Mouse (Mus musculus) gastrocnemius, postnatal 14 days (tissue): Measurements from ENCODE around the gene Mbnl2. TPM values are rescaled to one million over a fixed set of nuclear protein-coding genes. Genes with fewer than 3 reads are reported as not detected.

Source experiments
- DNase-seq: peaks from one replicate; pipeline ENCODE4 v3.0.0; 2021; ENCODE audit warnings: mixed read lengths
- intact Hi-C: fragments of 180-260 bp; cut with DNase I; formaldehyde crosslinking; loops from one replicate; pipeline ENCODE4 v1.15.1; 2025; ENCODE audit warnings: low total_unique reads
- total RNA-seq, 2 experiments: library from RNA; stranded (reverse); gene quantifications; 2 replicates each; pipeline ENCODE4 v1.2.3; 2021

Gene Mbnl2
- total RNA-seq, 2 experiments from 2014 or later = 232 to 277 TPM

DNA sequence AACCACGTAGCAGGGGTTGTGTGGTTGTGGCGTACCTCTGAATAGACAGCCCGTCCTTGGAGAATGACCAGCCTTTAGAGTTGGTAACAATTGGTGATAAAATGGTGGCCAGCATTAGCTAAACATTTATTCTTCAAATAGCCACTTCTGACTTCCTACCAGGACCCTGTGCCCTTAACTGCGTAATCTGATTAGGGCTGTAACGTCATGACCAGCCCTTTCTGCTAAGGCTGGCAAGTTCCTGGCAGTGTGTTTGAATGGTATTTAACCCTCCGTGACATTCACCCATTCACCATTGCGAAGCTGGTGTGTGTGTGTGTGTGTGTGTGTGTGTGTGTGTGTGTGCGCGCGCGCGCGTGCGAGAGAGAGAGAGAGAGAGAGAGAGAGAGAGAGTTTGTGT, 94.6 kb downstream of the Mbnl2 start:
- DNase-seq = no peak
- intact Hi-C loops = no loop called here

DNA sequence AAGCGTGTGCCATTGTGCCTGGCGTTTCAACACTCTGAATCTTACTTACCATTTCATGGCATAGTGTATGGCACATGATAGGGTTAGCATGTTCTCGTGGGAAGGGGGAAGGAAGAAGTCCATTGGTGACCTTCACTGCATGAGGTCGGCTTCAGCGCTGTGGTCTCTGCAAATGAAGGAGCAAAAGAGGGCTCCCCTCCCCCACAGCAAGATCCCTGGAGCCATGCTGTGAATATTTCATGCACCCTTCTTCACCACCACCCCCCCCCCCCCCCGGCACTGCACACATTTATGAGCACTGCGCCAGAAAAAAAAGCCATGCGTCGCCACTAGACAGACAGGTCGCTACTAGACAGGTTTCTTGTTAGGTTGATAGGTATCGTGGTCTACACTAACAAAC, 95.2 kb downstream of the Mbnl2 start:
- no peak for DNase-seq
- intact Hi-C loops = no loop called here

DNA sequence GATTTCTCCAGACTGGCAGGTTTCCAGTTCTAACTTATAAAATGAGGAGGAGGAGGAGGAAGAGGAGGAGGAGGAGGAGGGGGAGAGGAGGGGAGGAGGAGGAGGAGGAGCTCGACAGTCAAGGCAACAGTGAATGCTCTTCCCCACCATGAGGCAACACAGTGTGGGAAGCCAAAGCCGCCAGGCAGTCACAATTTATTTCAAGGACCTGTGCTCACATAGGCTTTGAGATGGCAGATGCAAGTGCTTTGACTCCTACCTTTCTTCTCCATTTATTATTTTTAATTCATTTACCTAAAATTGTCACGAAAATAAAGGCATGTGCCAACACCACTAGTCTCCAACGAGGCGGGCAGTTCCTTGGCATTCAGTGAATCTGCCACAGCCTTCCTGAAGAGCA, 95.7 kb downstream of the Mbnl2 start:
- intact Hi-C loops = no loop called here
- no peak for DNase-seq

DNA sequence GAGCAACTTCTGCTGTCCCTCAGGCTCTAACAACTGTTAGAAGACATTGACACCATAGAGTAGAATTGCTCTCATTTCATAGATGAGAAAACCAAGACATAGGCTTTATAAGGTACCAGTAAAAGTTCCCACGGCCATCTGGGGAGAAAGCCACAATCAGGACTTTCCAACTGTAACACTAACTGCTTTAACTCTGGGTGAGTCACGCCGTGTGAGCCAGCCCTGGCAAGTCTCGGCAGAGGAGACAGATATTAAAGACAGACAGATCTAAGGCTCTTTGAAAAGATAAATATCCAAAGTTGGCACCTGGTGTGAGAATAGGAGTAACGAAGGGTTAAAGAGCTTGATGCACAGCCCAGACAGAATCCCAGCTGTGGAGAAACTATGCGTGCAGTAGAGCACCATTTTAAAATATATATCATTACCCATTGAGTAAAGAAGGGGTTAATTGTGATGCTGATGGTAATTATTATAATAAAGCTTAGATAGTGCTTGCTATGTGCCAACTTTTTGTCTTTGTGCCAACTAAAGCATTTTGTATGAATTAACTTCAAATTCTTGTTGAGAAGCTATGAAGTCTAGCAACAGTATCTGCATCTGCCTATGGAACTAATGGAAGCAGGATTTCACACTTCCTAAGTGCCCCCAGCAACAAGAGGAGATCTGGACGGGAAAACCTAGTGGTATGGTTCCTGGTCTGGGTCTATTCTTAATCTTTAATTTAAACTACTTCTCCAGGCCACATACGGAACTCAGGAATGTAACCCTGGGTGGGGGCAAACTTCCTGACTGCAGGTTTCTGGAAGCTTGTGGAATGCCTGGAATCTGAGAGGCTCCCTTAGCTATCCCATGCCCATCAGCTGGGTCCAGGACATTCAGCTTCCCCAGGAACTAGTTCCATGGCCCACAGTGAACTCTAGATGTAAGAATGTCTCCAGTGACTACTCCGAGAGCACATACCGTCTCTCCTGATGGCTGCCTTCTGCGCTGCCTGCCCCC, 97.9 kb downstream of the Mbnl2 start:
- intact Hi-C loops = no loop called here
- DNase-seq = peak; percentile 56

DNA sequence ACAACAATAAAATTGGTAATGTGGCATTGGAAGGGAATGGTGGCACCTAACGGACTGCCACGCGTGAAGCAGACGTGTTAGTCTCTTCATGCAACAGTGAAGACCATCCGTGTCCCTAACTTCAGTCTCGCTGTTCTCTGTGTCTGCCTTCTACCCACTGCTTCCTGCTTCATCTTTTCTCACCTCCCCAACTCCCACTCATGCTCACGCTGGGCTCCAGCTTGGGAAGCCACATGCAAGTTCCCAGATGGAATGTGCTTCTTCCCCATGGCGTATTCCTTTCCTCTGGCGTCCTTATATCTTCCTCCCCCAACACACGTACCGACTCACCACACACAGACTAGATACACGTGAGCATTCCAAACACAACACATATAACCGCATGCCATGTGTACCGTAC, 99.3 kb downstream of the Mbnl2 start:
- DNase-seq = no peak
- intact Hi-C loops = no loop called here

DNA sequence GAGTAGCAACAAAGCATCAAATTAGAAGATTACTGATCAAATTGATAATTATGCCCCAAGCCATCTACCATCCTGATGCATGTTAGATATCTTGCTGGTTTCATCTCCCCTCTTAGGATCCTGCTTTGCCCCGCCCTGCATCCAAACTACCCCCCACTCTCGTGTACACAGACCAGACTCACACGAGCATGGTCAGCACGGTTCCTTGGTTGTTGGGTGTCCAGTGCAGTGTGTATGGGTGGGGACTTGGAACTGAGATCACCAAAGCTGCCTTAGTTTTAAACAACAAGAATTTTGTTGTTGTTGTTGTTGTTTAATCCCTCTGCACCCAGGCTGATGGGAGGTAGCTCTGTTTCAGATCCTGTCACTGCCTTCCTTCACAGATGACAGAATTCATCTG, 101.7 kb downstream of the Mbnl2 start:
- intact Hi-C loops = no loop called here
- DNase-seq = no peak

DNA sequence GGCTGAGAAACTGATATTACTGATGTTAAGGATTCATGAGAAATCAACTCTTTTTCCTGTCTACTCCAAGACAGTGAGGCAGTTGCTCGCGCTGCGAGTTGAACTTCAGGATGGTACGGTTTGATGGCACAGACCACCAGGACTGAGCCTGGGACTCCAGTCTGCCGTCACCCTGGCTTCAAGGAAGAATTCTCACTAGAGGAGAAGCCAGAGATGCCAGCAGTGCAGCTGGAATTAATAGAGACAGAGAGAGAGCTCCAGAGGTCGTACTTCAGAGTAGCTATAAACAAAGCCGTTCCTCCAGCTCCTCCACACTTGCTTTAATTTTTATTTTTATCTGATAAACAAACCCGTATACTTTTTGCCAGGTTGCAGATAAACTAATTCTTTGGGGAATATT, 102.5 kb downstream of the Mbnl2 start:
- intact Hi-C loops = no loop called here
- DNase-seq = no peak

DNA sequence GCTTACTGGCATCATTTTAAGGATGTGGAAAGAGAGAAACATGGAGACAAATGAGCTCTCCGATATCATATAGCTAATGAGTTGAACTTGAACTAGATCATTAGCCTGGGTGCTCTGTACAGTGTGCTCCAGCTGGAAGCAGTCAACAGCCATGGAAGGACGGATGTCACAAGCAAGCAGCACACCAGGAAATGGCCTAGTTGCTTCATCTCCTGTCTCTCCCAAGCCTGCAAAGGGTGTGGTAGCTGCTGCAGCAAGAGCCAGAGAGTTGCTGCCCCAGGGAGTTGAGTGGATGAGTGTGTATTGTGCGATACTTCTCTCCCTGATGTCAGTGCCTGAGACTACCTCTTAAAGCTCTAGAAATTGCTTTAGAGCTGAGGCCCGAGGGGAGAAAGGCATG, 104.2 kb downstream of the Mbnl2 start:
- intact Hi-C loops = no loop called here
- peak; percentile 60 for DNase-seq

DNA sequence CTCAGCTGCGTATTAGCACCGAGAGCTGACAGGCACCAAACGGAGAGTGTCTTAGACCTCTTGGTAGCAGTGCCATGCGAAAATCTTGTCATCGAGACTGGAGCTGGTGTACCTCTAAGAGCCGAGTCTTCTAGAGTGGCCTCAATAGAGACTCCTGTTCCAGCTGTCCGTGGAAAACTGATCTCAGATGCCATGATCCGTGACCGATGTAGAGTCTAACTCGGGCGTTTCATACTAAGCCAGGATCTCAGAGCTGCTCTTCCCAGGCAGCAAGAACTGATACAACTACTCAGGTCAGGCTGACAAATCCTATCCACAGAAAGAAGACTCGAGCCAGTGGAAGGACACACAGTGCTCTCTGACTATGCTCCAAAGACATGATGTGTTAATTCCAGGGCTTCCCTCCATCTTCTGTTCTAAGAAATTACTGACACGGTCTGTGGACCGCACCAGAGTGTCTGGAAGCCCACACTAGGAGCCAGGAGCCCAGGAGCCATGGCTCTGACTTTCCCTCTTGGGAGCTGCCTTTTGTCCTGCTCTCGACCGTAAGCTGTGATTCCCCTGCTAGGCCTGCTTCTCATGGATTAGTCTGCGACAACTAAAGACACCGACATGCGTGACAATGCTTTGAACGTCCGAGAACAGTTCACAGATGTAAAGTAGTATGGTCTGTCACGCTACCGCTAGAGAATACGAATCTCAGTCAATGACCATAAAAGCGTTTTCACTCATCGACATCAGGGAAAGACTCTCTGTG, 106.1 kb downstream of the Mbnl2 start:
- DNase-seq = no peak
- intact Hi-C loops = no loop called here

DNA sequence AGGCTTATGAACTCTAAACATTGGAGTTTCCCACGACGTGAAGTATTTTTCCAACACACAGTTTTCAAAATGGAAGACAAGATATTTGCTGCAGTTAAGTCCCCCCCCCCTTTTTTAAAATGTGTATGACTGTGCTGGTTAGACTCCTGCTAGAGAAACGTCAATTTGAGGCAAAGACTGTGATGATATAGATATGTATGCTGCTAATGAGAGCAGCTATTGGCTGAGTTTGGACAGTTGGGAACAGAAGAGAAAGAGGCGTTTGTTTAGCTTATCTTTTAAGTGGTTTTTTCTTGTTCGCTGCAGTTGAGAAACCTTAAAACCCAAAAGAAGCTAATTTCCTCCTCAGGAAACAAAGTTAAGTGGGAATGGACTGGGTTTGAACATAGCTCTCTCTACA, 106.7 kb downstream of the Mbnl2 start:
- intact Hi-C loops = no loop called here
- DNase-seq = no peak

DNA sequence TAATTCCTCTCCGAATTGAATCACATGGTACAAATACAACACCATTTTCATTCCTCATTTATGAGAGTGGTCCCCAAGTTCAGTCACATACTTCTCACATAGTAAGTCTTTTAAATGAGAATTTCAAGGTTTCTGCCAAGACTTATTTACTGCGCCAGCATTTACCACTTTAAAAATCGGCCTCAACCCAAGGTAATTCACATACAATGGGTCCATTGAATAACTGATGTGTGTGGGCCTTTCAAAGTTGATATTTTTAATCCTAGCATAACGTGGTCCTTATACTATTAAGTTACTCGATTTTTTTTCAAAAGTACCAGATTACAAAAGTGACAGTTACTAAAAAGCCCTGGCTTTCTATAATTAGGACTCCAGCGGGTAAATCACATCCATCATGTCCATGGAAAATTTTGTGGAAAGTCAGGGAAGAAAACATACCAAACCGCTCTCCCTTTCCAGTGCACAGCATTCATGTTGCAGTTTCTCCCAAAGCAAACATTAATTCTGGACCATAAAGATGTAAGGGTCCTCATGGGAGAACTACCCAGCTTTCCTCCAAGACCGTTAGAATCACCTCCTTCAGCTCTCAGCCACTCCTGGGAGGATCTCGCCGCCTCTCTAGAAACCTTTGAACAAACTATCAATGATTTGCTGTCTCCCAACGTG, 107.8 kb downstream of the Mbnl2 start:
- DNase-seq = no peak
- intact Hi-C loops = no loop called here

DNA sequence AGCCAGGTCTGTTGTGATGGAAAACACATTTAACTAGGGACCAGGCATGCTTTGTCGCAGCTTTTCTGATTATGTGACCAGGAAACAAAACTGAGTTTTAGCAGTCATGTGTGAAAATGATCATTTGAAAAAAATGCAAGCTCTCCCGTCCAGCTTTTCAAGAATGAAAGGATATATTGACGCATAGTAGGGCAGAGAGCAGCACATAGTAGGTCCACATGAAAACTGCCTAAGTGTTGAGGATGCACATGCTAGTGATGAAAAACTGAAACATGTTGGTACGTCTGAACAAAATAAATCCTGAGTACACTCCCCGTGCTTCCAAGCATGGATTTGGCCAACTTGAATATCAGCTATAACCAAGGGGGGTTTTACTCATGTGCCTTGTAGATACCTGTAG, 109.1 kb downstream of the Mbnl2 start:
- intact Hi-C loops = no loop called here

DNA sequence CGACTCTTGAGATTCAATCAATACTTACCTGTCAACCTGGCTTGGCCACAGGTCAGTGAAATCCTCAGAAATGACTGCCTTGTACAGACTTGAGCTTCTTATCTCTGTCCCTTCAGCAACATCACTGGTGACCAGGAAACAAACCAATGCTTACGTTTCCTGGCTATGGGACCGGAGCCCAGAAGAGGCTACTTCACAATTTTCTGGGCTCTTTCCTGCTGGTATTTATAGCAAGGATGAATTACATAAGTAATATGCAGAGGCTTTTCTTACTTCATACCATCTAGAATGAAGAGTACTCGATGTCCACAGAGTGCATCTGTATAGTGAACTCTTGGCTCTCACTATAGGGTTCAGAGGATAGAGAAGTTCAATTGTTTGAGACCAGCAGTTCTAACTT, 111.8 kb downstream of the Mbnl2 start:
- no peak for DNase-seq
- intact Hi-C loops = no loop called here

More for the DNA sequence above, 109.1 kb downstream of the Mbnl2 start:
- no peak for DNase-seq

DNA sequence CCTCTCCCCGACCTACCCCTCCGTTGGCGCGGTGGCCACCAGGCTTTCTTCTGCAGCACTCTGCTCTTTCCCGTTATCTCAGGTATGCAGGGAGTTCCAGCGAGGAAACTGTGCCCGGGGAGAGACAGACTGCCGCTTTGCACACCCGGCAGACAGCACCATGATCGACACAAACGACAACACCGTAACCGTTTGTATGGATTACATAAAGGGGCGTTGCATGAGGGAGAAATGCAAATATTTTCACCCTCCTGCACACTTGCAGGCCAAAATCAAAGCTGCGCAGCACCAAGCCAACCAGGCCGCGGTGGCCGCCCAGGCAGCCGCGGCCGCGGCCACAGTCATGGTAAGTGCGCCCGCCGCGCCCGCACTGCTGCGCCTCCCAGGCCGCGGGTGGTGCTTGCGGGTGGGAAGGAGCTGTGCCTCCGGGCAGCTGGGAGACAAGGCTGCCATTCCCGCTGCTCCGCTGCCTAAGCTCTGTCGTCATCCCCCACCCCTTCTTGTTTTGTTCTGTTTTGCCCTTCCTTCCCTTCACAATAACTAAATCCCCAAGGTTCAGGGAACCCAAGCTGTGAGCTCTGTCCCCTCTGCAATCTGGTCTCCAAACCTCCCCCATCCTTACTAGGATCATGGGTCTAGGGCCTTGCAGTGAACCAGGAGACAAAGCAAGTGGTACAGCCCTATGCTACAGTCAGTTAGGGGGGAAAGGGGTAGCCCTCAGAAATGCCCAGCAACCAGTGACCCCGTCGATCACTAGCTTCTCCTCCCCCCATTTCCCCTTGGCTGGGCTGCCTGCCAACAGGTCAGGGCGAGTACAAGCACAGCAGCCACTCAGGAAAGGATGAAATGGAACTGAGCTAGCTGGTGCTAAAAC, 113.6 kb downstream of the Mbnl2 start:
- intact Hi-C loops = no loop called here
- DNase-seq = no peak

DNA sequence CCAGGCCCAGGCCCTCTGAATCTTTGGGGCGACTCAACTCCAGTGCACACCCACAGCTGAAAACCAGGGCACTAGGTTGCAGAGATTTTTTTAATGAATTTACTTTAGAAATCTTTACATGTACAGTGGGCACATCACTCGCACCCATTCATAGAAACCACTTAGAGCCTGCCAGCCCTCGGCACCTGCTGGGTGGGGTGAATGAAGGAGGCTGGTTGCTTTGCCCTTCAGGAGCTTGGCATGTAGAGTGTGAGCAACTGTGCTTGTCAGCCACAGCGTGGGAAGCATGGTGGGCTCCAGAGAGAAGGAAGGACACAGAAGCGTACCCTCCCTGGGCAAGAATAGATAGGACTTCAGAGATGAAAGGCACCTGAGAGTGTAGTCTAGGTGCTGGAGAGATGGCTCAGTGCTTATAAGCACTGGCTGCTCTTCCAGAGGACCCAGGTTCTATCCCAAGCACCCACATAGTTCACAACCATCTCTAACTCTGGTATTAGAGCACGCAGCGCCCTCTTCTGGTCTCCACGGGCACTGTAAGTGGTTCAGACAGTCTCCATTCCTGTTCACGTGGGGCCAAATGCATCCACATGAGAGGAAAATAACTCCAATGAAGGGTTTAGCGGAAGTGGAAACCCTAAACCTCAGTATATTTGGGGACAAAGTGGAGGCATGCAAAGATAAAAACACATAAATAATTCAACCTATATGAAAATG, 114.9 kb downstream of the Mbnl2 start:
- no peak for DNase-seq
- intact Hi-C loops = loop anchor here (10.0 kb wide), 1 partner anchor 246 kb away; no protein-coding TSS in a partner anchor

DNA sequence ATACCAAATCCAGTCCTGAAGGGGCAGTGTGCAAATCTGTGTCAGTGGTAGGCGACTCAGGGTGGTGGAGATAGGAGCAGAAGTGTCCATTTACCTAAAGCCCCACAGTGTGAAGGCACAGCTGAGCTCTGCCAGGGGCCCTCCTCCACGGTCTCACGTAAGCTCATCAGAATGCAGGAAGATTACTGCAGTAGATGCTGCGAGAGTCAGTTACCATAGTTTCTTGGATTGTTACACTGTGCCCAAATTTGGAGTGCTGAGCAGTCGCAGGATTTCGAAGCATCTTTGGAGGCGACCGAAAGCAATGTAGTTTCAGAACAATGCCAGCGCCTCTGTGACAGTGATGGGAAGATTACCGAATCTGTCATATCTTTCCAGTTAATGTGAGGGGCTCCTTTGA, 116.2 kb downstream of the Mbnl2 start:
- intact Hi-C loops = loop anchor here (10.0 kb wide), 1 partner anchor 247 kb away; no protein-coding TSS in a partner anchor
- no peak for DNase-seq

DNA sequence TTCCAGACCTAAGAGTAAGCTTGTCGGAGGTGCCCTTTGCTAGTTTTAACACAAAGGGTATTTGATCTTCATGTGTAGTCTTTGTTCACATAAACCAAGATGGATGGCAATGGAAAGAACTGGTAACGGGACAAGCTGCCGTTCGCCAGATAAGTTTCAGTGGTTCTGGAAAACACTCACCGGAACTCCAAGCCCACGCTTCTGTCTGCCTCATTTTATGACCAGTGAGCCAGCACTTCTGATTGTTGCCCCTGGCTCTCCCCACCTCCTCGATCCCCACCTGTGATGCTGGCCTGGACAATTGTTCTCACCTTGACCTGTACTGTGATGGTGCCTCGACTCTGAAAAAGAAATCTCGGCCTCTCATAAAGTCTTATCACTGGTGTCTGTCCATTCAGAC, 117.0 kb downstream of the Mbnl2 start:
- intact Hi-C loops = loop anchor here (10.0 kb wide), 1 partner anchor 248 kb away; no protein-coding TSS in a partner anchor
- DNase-seq = no peak

DNA sequence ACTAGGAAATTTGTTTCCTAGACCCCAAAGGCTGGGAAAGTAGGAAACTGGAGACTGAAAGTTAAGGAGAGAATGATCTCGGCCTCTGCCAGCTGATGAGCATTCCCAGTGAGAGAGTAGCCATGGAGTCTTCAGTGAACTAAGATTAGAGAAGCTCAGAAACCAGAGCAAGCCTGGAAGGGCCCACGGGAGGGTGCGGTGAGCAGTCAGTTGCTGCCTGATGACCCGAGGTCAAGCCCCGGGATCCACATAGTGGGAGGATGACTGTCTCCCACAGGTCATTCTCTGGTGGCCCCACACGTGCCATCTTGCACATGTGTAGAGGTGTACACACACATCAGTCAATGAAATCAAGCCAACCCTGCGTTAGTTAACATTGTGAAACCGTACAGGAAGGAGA, 118.0 kb downstream of the Mbnl2 start:
- intact Hi-C loops = loop anchor here (10.0 kb wide), 1 partner anchor 249 kb away; no protein-coding TSS in a partner anchor
- no peak for DNase-seq
